Mouse (Mus musculus) heart, embryonic 11.5 days (tissue): ENCODE measurements around the gene Cecr2. TPM values are rescaled to one million over a fixed set of nuclear protein-coding genes. Genes with fewer than 3 reads are reported as not detected.

Experiments
- ATAC-seq: fragments of 200-750 bp; cut with Nextera tagmentation; replicated peaks from 2 replicates; pipeline ENCODE4 v1.8.0; 2017; ENCODE audit warnings: moderate library complexity; ENCODE audit not compliant: insufficient number of reproducible peaks, low FRiP score, low TSS enrichment
- H3K27ac ChIP-seq: fragments of 300-500 bp; sonication (generic); 2 replicates; pipeline ENCODE4 v1.5.1; 2014; ENCODE audit warnings: mild to moderate bottlenecking, low read depth, low read length
- H3K27me3 ChIP-seq: fragments of 300-500 bp; sonication (generic); 2 replicates; pipeline ENCODE4 v1.6.1; 2014; ENCODE audit warnings: mild to moderate bottlenecking, low read length, mixed read lengths; ENCODE audit not compliant: control insufficient read depth, insufficient read depth
- H3K36me3 ChIP-seq: fragments of 300-500 bp; sonication (generic); 2 replicates; pipeline ENCODE4 v1.6.1; 2014; ENCODE audit warnings: mild to moderate bottlenecking, low read length, moderate library complexity, mixed read lengths; ENCODE audit not compliant: control insufficient read depth, insufficient read depth
- H3K4me1 ChIP-seq: fragments of 300-500 bp; sonication (generic); 2 replicates; pipeline ENCODE4 v1.6.1; 2014; ENCODE audit warnings: low read length; ENCODE audit not compliant: control insufficient read depth, insufficient read depth
- H3K4me2 ChIP-seq: fragments of 300-500 bp; sonication (generic); 2 replicates; pipeline ENCODE4 v1.6.1; 2014; ENCODE audit warnings: mild to moderate bottlenecking, moderate library complexity
- H3K4me3 ChIP-seq: fragments of 300-500 bp; sonication (generic); 2 replicates; pipeline ENCODE4 v1.5.1; 2014; ENCODE audit warnings: low read depth, low read length
- H3K9ac ChIP-seq: fragments of 300-500 bp; sonication (generic); 2 replicates; pipeline ENCODE4 v1.6.1; 2014; ENCODE audit warnings: mild to moderate bottlenecking, low read depth, low read length, moderate library complexity
- H3K9me3 ChIP-seq: fragments of 300-500 bp; sonication (generic); replicated peaks from 2 replicates; pipeline ENCODE4 v1.6.1; 2016; ENCODE audit warnings: low read length; ENCODE audit not compliant: control insufficient read depth
- WGBS: fragments of 180-500 bp; shearing (Covaris S2); extraction: QIAGEN DNeasy Blood & Tissue Kit; methylation state at CpG from one replicate; pipeline ENCODE4 v1.1.7; 2014; ENCODE audit not compliant: insufficient replicate concordance; 5-methylcytosine and 5-hydroxymethylcytosine counted together
- polyA plus RNA-seq: library from polyadenylated mRNA; unstranded; fragments of >200 nt; fragmentation: Nextera tagmentation; extraction: Ambion mirVana; gene quantifications from 2 replicates; pipeline ENCODE4 v1.2.1, GENCODE M21; 2014

The Cecr2 gene
- polyA plus RNA-seq, 1 experiment from 2014 or later = 4.2 TPM

- no peak overlapping the region for H3K27ac ChIP-seq
- H3K9ac ChIP-seq = no peak overlapping the region
- 46% methylated on average over 7 of the region's 7 CpGs for WGBS
- no peaks in the 10 kb centered on the region for H3K36me3 ChIP-seq
- H3K4me3 ChIP-seq = no peak overlapping the region
- H3K9me3 ChIP-seq = no peaks in the 10 kb centered on the region
- no peak overlapping the region for H3K4me2 ChIP-seq
- H3K4me1 ChIP-seq = no peaks in the 10 kb centered on the region
- H3K27me3 ChIP-seq = no peaks in the 10 kb centered on the region
- ATAC-seq = no peak
These were observed 7.3 kb upstream of the Cecr2 start for GRCm38 (mm10) chr6:120658848-120659247.

- Histone ChIP-seq H3K9me3 (no peaks in the 10 kb centered on the region), H3K4me2 (peak overlapping the region; percentile 85), H3K36me3 (no peaks in the 10 kb centered on the region), H3K27ac (peak overlapping the region; percentile 93), H3K9ac (peak overlapping the region; percentile 82), H3K4me1 (no peaks in the 10 kb centered on the region), H3K27me3 (no peaks in the 10 kb centered on the region), H3K4me3 (peak overlapping the region; percentile 76)
- WGBS = 1% methylated on average over 21 of the region's 21 CpGs
- ATAC-seq = peak; percentile 67
These were observed 754 bp upstream of the Cecr2 start for GRCm38 (mm10) chr6:120665415-120665815.

- Histone ChIP-seq H3K27me3 (no peaks in the 10 kb centered on the region), H3K4me2 (peak overlapping the region; percentile 85), H3K4me3 (peak overlapping the region; percentile 76), H3K27ac (peak overlapping the region; percentile 93), H3K9me3 (no peaks in the 10 kb centered on the region), H3K9ac (peak overlapping the region; percentile 82), H3K36me3 (no peaks in the 10 kb centered on the region), H3K4me1 (no peaks in the 10 kb centered on the region)
- WGBS = under 1% methylated on average over 54 of the region's 87 CpGs
- peak; percentile 33 for ATAC-seq
These were observed 722 bp downstream of the Cecr2 start for GRCm38 (mm10) chr6:120666761-120667421.

- peak overlapping the region; percentile 82 for H3K9ac ChIP-seq
- no peaks in the 10 kb centered on the region for H3K9me3 ChIP-seq
- WGBS = 0% methylated on average over 7 of the region's 7 CpGs
- peak overlapping the region; percentile 76 for H3K4me3 ChIP-seq
- no peaks in the 10 kb centered on the region for H3K4me1 ChIP-seq
- peak overlapping the region; percentile 85 for H3K4me2 ChIP-seq
- ATAC-seq = no peak
- H3K27ac ChIP-seq = peak overlapping the region; percentile 93; the same call in 1 of the 2 replicates
- no peaks in the 10 kb centered on the region for H3K27me3 ChIP-seq
- no peaks in the 10 kb centered on the region for H3K36me3 ChIP-seq
These were observed 1.2 kb downstream of the Cecr2 start for GRCm38 (mm10) chr6:120667422-120667781.

- H3K4me3 ChIP-seq = peak overlapping the region; percentile 76
- no peaks in the 10 kb centered on the region for H3K36me3 ChIP-seq
- H3K9me3 ChIP-seq = no peaks in the 10 kb centered on the region
- H3K9ac ChIP-seq = peak overlapping the region; percentile 82; the same call in 1 of the 2 replicates
- no peak overlapping the region for H3K27ac ChIP-seq
- 22% methylated on average over 7 of the region's 7 CpGs for WGBS
- peak overlapping the region; percentile 85 for H3K4me2 ChIP-seq
- ATAC-seq = no peak
- H3K4me1 ChIP-seq = no peaks in the 10 kb centered on the region
- no peaks in the 10 kb centered on the region for H3K27me3 ChIP-seq
These were observed 1.7 kb downstream of the Cecr2 start for GRCm38 (mm10) chr6:120667911-120668310.

- Histone ChIP-seq H3K27ac (no peak overlapping the region), H3K9me3 (no peaks in the 10 kb centered on the region), H3K27me3 (no peaks in the 10 kb centered on the region), H3K9ac (no peak overlapping the region), H3K36me3 (no peaks in the 10 kb centered on the region), H3K4me2 (no peak overlapping the region), H3K4me1 (no peaks in the 10 kb centered on the region), H3K4me3 (no peak overlapping the region)
- whole genome bisulfite sequencing = 62% methylated on average over 5 of the region's 5 CpGs
- no peak for ATAC-seq
These were observed 8.0 kb downstream of the Cecr2 start for GRCm38 (mm10) chr6:120674121-120674520.

GRCm38 (mm10) chr6:120674881-120675280 lies 8.7 kb downstream of the Cecr2 start:
- Histone ChIP-seq H3K36me3 (no peaks in the 10 kb centered on the region), H3K9me3 (no peaks in the 10 kb centered on the region), H3K4me3 (no peak overlapping the region), H3K9ac (no peak overlapping the region), H3K4me1 (no peaks in the 10 kb centered on the region), H3K27me3 (no peaks in the 10 kb centered on the region), H3K27ac (no peak overlapping the region), H3K4me2 (no peak overlapping the region)
- ATAC-seq = no peak
- WGBS = 80% methylated on average over 4 of the region's 4 CpGs

- 52% methylated on average over 2 of the region's 2 CpGs for WGBS
These were observed 9.8 kb downstream of the Cecr2 start for GRCm38 (mm10) chr6:120675979-120676378.

GRCm38 (mm10) chr6:120683351-120683750 lies 17.2 kb downstream of the Cecr2 start:
- no peak overlapping the region for H3K9ac ChIP-seq
- H3K36me3 ChIP-seq = no peaks in the 10 kb centered on the region
- H3K4me1 ChIP-seq = no peaks in the 10 kb centered on the region
- no peak for ATAC-seq
- no peak overlapping the region for H3K4me3 ChIP-seq
- no peak overlapping the region for H3K27ac ChIP-seq
- H3K4me2 ChIP-seq = no peak overlapping the region
- no peaks in the 10 kb centered on the region for H3K27me3 ChIP-seq
- no peaks in the 10 kb centered on the region for H3K9me3 ChIP-seq
- 65% methylated on average over 2 of the region's 2 CpGs for whole genome bisulfite sequencing

More at GRCm38 (mm10) chr6:120675979-120676378, 9.8 kb downstream of the Cecr2 start:
- no peaks in the 10 kb centered on the region for H3K4me1 ChIP-seq
- H3K27ac ChIP-seq = no peak overlapping the region
- no peak overlapping the region for H3K9ac ChIP-seq
- no peak overlapping the region for H3K4me3 ChIP-seq
- no peak overlapping the region for H3K4me2 ChIP-seq
- H3K9me3 ChIP-seq = no peaks in the 10 kb centered on the region
- H3K27me3 ChIP-seq = no peaks in the 10 kb centered on the region
- no peak for ATAC-seq
- H3K36me3 ChIP-seq = no peaks in the 10 kb centered on the region
